Mouse (Mus musculus) c-Kit-negative CD71-positive TER-119-positive erythroid progenitor cells, embryonic 14.5 days (primary cell): Measurements from ENCODE around the gene Nyap1.
A peak's percentile ranks its signal among the peaks of the same experiment; 100 is the strongest.

Experiments
- DNase-seq: peaks from one replicate; pipeline ENCODE4 v3.0.0-alpha.2; 2013; ENCODE audit warnings: low read depth, low spot score

The Nyap1 gene

GRCm38 (mm10) chr5:137741023-137741931, at the start of gene Nyap1:
Gene Nyap1, minus strand, starts transcription at chr5:137741607.
- peak; percentile 62 for DNase-seq

- DNase-seq, result no peak
Measured at GRCm38 (mm10) chr5:137788946-137789531, 47.6 kb upstream of the Nyap1 start.

- DNase-seq, result no peak
Measured at GRCm38 (mm10) chr5:137788171-137788570, 46.8 kb upstream of the Nyap1 start.

- peak; percentile 91 for DNase-seq
Measured at GRCm38 (mm10) chr5:137787151-137787928, 45.9 kb upstream of the Nyap1 start, which contains the start of the genes Mepce and Zcwpw1. Gene Mepce, minus strand, starts transcription at chr5:137787655. Gene Zcwpw1, plus strand, starts transcription at chr5:137787798.

- DNase-seq, result peak; percentile 100
Measured at GRCm38 (mm10) chr5:137786109-137786942, 44.9 kb upstream of the Nyap1 start.

- no peak for DNase-seq
Measured at GRCm38 (mm10) chr5:137785164-137786031, 44.0 kb upstream of the Nyap1 start.

GRCm38 (mm10) chr5:137784546-137784945, 43.1 kb upstream of the Nyap1 start:
- no peak for DNase-seq

- no peak for DNase-seq
Measured at GRCm38 (mm10) chr5:137783901-137784540, 42.6 kb upstream of the Nyap1 start.

GRCm38 (mm10) chr5:137782776-137783522, 41.5 kb upstream of the Nyap1 start:
- no peak for DNase-seq

GRCm38 (mm10) chr5:137781661-137782060, 40.3 kb upstream of the Nyap1 start:
- no peak for DNase-seq

GRCm38 (mm10) chr5:137779053-137779933, 37.9 kb upstream of the Nyap1 start:
- no peak for DNase-seq

- peak; percentile 92 for DNase-seq
Measured at GRCm38 (mm10) chr5:137778635-137779034, 37.2 kb upstream of the Nyap1 start, which contains the start of gene Ppp1r35. Gene Ppp1r35, plus strand, starts transcription at chr5:137778849.

- DNase-seq, result no peak
Measured at GRCm38 (mm10) chr5:137777267-137777845, 35.9 kb upstream of the Nyap1 start.

- no peak for DNase-seq
Measured at GRCm38 (mm10) chr5:137776408-137776918, 35.1 kb upstream of the Nyap1 start.

GRCm38 (mm10) chr5:137775587-137776290, 34.3 kb upstream of the Nyap1 start:
- no peak for DNase-seq

GRCm38 (mm10) chr5:137772755-137773154, 31.3 kb upstream of the Nyap1 start:
- DNase-seq, result no peak

- DNase-seq, result no peak
Measured at GRCm38 (mm10) chr5:137770709-137771108, 29.3 kb upstream of the Nyap1 start.
